Mouse (Mus musculus) forebrain, embryonic 16.5 days (tissue): ENCODE measurements around the gene Clec2g. TPM values are rescaled to one million over a fixed set of nuclear protein-coding genes. Genes with fewer than 3 reads are reported as not detected.
"Not testable (repeated sequence)": the region's sequence is repeated elsewhere in the genome, so short reads cannot be mapped to it uniquely, and the experiment has no call there.

Experiments used
- ATAC-seq: fragments of 200-750 bp; cut with Nextera tagmentation; 2 replicates; pipeline ENCODE4 v1.8.0; 2017; ENCODE audit warnings: mild to moderate bottlenecking, moderate library complexity
- H3K27ac ChIP-seq: fragments of 300-500 bp; sonication (generic); 2 replicates; pipeline ENCODE4 v1.5.1; 2014; ENCODE audit warnings: low read length, control low read depth
- H3K27me3 ChIP-seq: fragments of 300-500 bp; sonication (generic); replicated peaks from 2 replicates; pipeline ENCODE4 v1.6.1; 2014; ENCODE audit warnings: low read length; ENCODE audit not compliant: control insufficient read depth, insufficient read depth
- H3K36me3 ChIP-seq: fragments of 300-500 bp; sonication (generic); 2 replicates; pipeline ENCODE4 v1.6.1; 2014; ENCODE audit not compliant: control insufficient read depth, insufficient read depth
- H3K4me1 ChIP-seq: fragments of 300-500 bp; sonication (generic); replicated peaks from 2 replicates; pipeline ENCODE4 v1.6.1; 2014; ENCODE audit warnings: low read length; ENCODE audit not compliant: control insufficient read depth, insufficient read depth
- H3K4me2 ChIP-seq: fragments of 300-500 bp; sonication (generic); 2 replicates; pipeline ENCODE4 v1.6.1; 2014; ENCODE audit warnings: mild to moderate bottlenecking, low read length, control low read depth
- H3K4me3 ChIP-seq: fragments of 300-500 bp; sonication (generic); replicated peaks from 2 replicates; pipeline ENCODE4 v1.5.1; 2014; ENCODE audit warnings: mild to moderate bottlenecking, low read length, control low read depth
- H3K9ac ChIP-seq: fragments of 300-500 bp; sonication (generic); replicated peaks from 2 replicates; pipeline ENCODE4 v1.6.1; 2014; ENCODE audit warnings: low read depth, low read length, control low read depth
- H3K9me3 ChIP-seq: fragments of 300-500 bp; sonication (generic); 2 replicates; pipeline ENCODE4 v1.6.1; 2016; ENCODE audit warnings: low read length; ENCODE audit not compliant: control insufficient read depth
- WGBS: fragments of 180-500 bp; shearing (Covaris S2); extraction: QIAGEN DNeasy Blood & Tissue Kit; methylation state at CpG from one replicate; pipeline ENCODE4 v1.1.7; 2014; 5-methylcytosine and 5-hydroxymethylcytosine counted together
- polyA plus RNA-seq: library from polyadenylated mRNA; unstranded; fragments of >200 nt; fragmentation: Nextera tagmentation; extraction: Ambion mirVana; gene quantifications from 2 replicates; pipeline ENCODE4 v1.2.1, GENCODE M21; 2015

The Clec2g gene
- not detected in 2 replicates for polyA plus RNA-seq

- WGBS: 90% methylated on average over 4 of the region's 4 CpGs
- not testable (repeated sequence) for H3K9ac ChIP-seq, H3K27me3 ChIP-seq, ATAC-seq, H3K27ac ChIP-seq, H3K4me2 ChIP-seq, H3K4me1 ChIP-seq, H3K36me3 ChIP-seq, H3K9me3 ChIP-seq, H3K4me3 ChIP-seq
Observed at GRCm38 (mm10) chr6:128934081-128934480, at the start of gene Clec2g. Gene Clec2g (plus strand): TSS chr6:128934381.

- not testable (repeated sequence) for H3K9ac ChIP-seq, H3K27ac ChIP-seq, H3K27me3 ChIP-seq, ATAC-seq, H3K9me3 ChIP-seq, H3K36me3 ChIP-seq, H3K4me3 ChIP-seq, H3K4me2 ChIP-seq, H3K4me1 ChIP-seq
- WGBS: 92% methylated on average over 6 of the region's 6 CpGs
Observed at GRCm38 (mm10) chr6:128887091-128887790, 46.9 kb upstream of the Clec2g start, which contains the start of gene Clec2i. Gene Clec2i (plus strand): TSS chr6:128887588.

DNA sequence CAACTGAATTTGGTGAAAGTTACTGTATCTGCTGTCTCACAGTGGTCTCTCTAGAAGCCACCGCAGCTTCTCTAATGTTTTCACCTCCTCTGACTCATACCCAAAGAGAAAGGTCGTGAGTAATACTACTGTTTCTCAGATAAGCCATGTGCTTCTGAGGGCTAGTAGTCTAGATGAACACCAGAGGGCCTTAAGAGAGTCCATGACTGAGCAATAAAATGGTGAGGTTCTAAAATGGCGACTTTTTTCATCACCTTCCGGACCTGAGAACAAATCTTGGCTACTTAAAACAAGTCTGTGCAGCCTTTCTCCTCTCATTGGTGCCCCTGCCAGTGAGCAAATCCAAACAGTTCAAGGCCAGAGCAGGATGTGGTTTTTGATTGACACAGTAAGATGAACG is 45.3 kb upstream of the Clec2g start:
- H3K27me3 ChIP-seq: no peaks in the 10 kb centered on the region
- no peaks in the 10 kb centered on the region for H3K9me3 ChIP-seq
- no peak overlapping the region for H3K27ac ChIP-seq
- H3K9ac ChIP-seq: no peak overlapping the region
- H3K4me2 ChIP-seq: no peak overlapping the region
- H3K4me1 ChIP-seq: no peaks in the 10 kb centered on the region
- no peaks in the 10 kb centered on the region for H3K36me3 ChIP-seq
- no peak for ATAC-seq
- H3K4me3 ChIP-seq: no peak overlapping the region
- 81% methylated on average over 5 of the region's 5 CpGs for WGBS

- no peaks in the 10 kb centered on the region for H3K9me3 ChIP-seq
- no peak within 1 kb of the TSS for H3K4me2 ChIP-seq
- no peaks in the 10 kb centered on the region for H3K27me3 ChIP-seq
- no peak within 1 kb of the TSS for H3K4me3 ChIP-seq
- no peak for ATAC-seq
- no peak within 1 kb of the TSS for H3K9ac ChIP-seq
- H3K4me1 ChIP-seq: no peaks in the 10 kb centered on the region
- H3K36me3 ChIP-seq: no peaks in the 10 kb centered on the region
- 66% methylated on average over 2 of the region's 2 CpGs for WGBS
- H3K27ac ChIP-seq: no peak within 1 kb of the TSS
Observed at GRCm38 (mm10) chr6:128890948-128891355, 43.2 kb upstream of the Clec2g start, which contains the start of gene BC035044. Gene BC035044 (minus strand): TSS chr6:128891126.

DNA sequence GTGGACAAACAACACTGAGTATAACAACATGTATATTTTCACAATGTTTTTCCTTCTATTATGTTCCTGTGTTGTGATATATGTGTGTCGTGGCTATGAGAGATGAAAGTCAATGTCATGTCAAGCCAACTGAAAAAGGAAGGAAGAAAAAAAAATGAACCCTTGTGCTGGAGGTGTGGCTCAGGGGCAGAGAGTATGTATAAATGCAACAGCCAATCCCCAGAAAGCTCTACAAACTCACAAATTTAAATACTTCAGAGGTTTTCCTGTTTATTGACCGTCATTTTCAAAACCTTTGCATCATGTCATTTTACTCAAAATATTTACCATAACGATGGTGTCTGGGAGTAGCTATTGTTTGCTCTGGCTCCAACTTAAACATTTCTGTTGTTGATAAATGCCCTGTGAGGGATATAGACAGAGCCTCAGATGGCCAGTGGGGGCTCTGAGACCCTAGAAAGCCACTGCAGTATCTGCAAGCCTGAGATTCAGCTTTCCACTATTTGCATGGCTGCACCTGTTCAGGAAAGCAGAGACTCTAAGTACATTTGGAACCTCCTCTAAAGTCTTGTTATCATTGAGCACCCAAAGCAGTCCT is 38.7 kb upstream of the Clec2g start:
- Histone ChIP-seq H3K36me3 (no peaks in the 10 kb centered on the region), H3K9me3 (no peaks in the 10 kb centered on the region), H3K4me3 (no peak overlapping the region), H3K9ac (no peak overlapping the region), H3K4me2 (no peak overlapping the region), H3K4me1 (no peaks in the 10 kb centered on the region), H3K27me3 (no peaks in the 10 kb centered on the region), H3K27ac (no peak overlapping the region)
- no peak for ATAC-seq
- WGBS: 87% methylated on average over 3 of the region's 3 CpGs

DNA sequence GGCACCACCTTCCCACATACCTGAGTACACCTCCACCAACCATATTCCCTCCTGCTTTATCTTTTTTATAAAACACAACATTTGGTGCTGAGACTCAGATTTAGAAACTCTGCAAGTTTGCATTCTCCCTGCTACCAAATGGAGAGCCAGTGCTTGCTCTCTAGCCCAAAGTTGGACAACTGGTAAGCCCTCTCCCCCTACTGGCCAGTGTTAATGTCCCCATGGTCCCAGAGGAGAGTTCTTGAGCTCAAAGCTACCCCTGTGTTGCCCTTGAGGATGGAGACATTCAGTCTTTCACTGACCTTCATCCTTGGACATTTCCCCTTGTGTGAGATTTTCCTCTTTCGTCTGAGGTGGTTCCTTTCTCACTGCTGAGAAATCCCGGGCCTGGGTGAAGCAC is 34.1 kb upstream of the Clec2g start:
- Histone ChIP-seq H3K9me3 (no peaks in the 10 kb centered on the region), H3K4me1 (no peaks in the 10 kb centered on the region), H3K4me3 (no peak overlapping the region), H3K36me3 (no peaks in the 10 kb centered on the region), H3K27ac (no peak overlapping the region), H3K9ac (no peak overlapping the region), H3K4me2 (no peak overlapping the region), H3K27me3 (no peaks in the 10 kb centered on the region)
- 88% methylated on average over 2 of the region's 2 CpGs for WGBS
- no peak for ATAC-seq

- not testable (repeated sequence) for H3K4me3 ChIP-seq, H3K4me2 ChIP-seq, H3K36me3 ChIP-seq, ATAC-seq, H3K9ac ChIP-seq, H3K9me3 ChIP-seq, H3K27ac ChIP-seq, H3K27me3 ChIP-seq, H3K4me1 ChIP-seq
- WGBS: 88% methylated on average over 6 of the region's 6 CpGs
Observed at GRCm38 (mm10) chr6:128900796-128901552, 33.2 kb upstream of the Clec2g start.

GRCm38 (mm10) chr6:128913598-128914254 is 20.5 kb upstream of the Clec2g start:
- Histone ChIP-seq H3K27me3 (no peaks in the 10 kb centered on the region), H3K9ac (no peak overlapping the region), H3K4me1 (no peaks in the 10 kb centered on the region), H3K36me3 (no peaks in the 10 kb centered on the region), H3K27ac (no peak overlapping the region), H3K4me3 (no peak overlapping the region), H3K9me3 (no peaks in the 10 kb centered on the region), H3K4me2 (no peak overlapping the region)
- no peak for ATAC-seq
- 93% methylated on average over 2 of the region's 2 CpGs for WGBS

DNA sequence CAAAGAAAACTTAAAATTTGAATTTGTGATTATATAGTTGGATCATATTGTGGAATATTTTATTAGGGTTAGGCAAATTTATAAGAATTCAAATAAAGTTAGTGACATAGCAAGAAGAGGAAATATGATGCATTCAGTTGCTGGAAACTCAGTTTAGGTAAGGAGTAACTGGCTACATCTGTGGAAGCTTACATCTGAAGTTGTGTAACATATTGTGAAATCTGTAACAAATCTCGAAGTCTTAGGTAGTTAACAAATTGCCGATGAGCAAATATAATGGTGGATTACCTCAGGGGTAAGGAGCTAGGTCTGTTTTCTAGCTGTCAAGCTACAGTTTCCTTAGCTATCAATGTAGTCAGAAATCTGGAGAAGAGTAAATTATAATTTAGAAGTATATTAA is 16.9 kb upstream of the Clec2g start:
- ATAC-seq: no peak
- WGBS: 92% methylated on average over 2 of the region's 2 CpGs
- Histone ChIP-seq H3K27ac (no peak overlapping the region), H3K36me3 (no peaks in the 10 kb centered on the region), H3K27me3 (no peaks in the 10 kb centered on the region), H3K9me3 (no peaks in the 10 kb centered on the region), H3K4me3 (no peak overlapping the region), H3K4me2 (no peak overlapping the region), H3K4me1 (no peaks in the 10 kb centered on the region), H3K9ac (no peak overlapping the region)
